Mouse (Mus musculus): ENCODE data around the gene Nim1k.
"Not testable (repeated sequence)": the region's sequence is repeated elsewhere in the genome, so short reads cannot be mapped to it uniquely, and the experiment has no call there.

The Nim1k gene

GRCm38 (mm10) chr13:119690039-119690728, 65.5 kb downstream of the Nim1k start, which contains the start of gene Hmgcs1:
Gene Hmgcs1 (plus strand): TSS chr13:119690379.
- peak; percentile 100 for DNase-seq (ENCODE audit: low read depth, low spot score)

- no peak for DNase-seq (ENCODE audit: low read depth, low spot score)
Observed at GRCm38 (mm10) chr13:119689709-119690038, 66.0 kb downstream of the Nim1k start.

- DNase-seq (ENCODE audit: low read depth, low spot score): no peak
Observed at GRCm38 (mm10) chr13:119684416-119685177, 71.1 kb downstream of the Nim1k start.

GRCm38 (mm10) chr13:119681161-119681560, 74.5 kb downstream of the Nim1k start:
- no peak for DNase-seq (ENCODE audit: low read depth, low spot score)

GRCm38 (mm10) chr13:119679721-119680120, 76.0 kb downstream of the Nim1k start:
- no peak for DNase-seq (ENCODE audit: low read depth, low spot score)

- no peak for DNase-seq (ENCODE audit: low read depth, low spot score)
Observed at GRCm38 (mm10) chr13:119678794-119679193, 76.9 kb downstream of the Nim1k start.

- not testable (repeated sequence) for DNase-seq (ENCODE audit: low read depth, low spot score)
Observed at GRCm38 (mm10) chr13:119661420-119661819, 94.3 kb downstream of the Nim1k start.
